Mouse (Mus musculus): Measurements from ENCODE around the gene Bgn. TPM values are rescaled to one million over a fixed set of nuclear protein-coding genes. Genes with fewer than 3 reads are reported as not detected.
A peak's percentile ranks its signal among the peaks of the same experiment; 100 is the strongest.
"Not testable (repeated sequence)": the region's sequence is repeated elsewhere in the genome, so short reads cannot be mapped to it uniquely, and the experiment has no call there.

Gene Bgn
- polyA plus RNA-seq, 1 experiment from 2014 or later, result 93.4 TPM

DNA sequence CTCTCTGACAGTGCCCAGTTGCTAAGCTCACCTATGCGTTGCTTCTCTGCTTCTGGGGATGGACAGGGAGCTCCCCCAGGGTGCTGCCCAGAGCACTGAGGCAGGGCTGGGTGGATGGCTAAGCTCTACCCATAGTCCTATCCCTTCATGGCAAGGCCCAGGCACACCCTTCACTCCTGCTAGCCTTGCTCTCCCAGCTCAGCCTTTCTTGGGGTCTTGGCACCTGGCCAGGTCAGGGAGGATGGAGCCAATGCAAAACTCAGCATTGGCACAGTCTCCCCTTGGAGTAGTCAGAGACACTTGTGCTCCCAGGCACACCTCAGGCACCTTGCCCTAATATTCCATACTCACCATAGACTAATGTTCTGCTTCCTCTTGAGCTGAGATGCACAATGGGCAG, 674 bp downstream of the Bgn start:
- Histone ChIP-seq H3K27ac (no peak overlapping the region), H3K27me3 (ENCODE audit: insufficient read depth, low read length) (no peaks in the 10 kb centered on the region), H3K4me3 (replicated peaks; ENCODE audit: low read depth, low read length) (peak overlapping the region; percentile 31), H3K4me1 (replicated peaks; ENCODE audit: insufficient read depth, low read length) (0 out of 2 replicates have a peak, but pooled peaks cover 2% of the 10 kb centered on the region), H3K4me2 (ENCODE audit: low read length) (peak overlapping the region; percentile 50), H3K36me3 (ENCODE audit: insufficient read depth, low read length) (no peaks in the 10 kb centered on the region), H3K9ac (ENCODE audit: low read depth, low read length) (0 out of 2 replicates have a peak overlapping the region, but pooled peaks have one; percentile 40), H3K9me3 (replicated peaks; ENCODE audit: low read length) (no peaks in the 10 kb centered on the region)
- TF ChIP-seq CTCF (IDR thresholded peaks at IDR 0.05; ENCODE audit: low read depth), result no peak
- no peak for ATAC-seq (replicated peaks; ENCODE audit: low FRiP score, low read depth)
- DNase-seq (ENCODE audit: low spot score), result no peak
- 39% methylated on average over 1 of the region's 1 CpGs for WGBS

DNA sequence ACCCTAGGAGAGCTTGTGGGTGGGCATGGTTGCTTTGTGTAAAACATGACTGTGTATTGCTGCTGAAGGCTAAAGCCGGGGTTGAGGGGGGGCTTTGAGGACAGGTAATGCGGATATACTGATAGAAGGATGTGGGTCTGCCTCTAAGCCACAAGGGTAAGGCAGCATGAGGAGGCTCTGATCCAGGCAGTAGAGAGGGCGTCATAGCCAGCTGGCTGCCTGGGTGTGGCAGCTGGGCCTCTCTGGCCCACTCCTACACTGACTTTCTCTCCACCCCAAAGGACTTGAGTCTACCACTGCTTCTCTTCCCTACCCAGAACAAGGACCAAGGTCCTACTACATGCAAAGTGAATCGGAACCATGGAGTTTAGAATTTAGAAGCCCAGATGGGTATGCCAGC, 1.5 kb downstream of the Bgn start:
- DNase-seq (ENCODE audit: low spot score) (no peak), ATAC-seq (replicated peaks; ENCODE audit: low FRiP score, low read depth) (no peak)
- Histone ChIP-seq H3K27me3 (ENCODE audit: insufficient read depth, low read length) (no peaks in the 10 kb centered on the region), H3K4me3 (replicated peaks; ENCODE audit: low read depth, low read length) (peak overlapping the region; percentile 31; the same call in 1 of the 2 replicates), H3K4me1 (replicated peaks; ENCODE audit: insufficient read depth, low read length) (0 out of 2 replicates have a peak, but pooled peaks cover 2% of the 10 kb centered on the region), H3K9me3 (replicated peaks; ENCODE audit: low read length) (no peaks in the 10 kb centered on the region), H3K4me2 (ENCODE audit: low read length) (peak overlapping the region; percentile 50), H3K27ac (no peak overlapping the region), H3K36me3 (ENCODE audit: insufficient read depth, low read length) (no peaks in the 10 kb centered on the region), H3K9ac (ENCODE audit: low read depth, low read length) (no peak overlapping the region)
- 88% methylated on average over 4 of the region's 4 CpGs for WGBS
- TF ChIP-seq CTCF (IDR thresholded peaks at IDR 0.05; ENCODE audit: low read depth), result no peak

DNA sequence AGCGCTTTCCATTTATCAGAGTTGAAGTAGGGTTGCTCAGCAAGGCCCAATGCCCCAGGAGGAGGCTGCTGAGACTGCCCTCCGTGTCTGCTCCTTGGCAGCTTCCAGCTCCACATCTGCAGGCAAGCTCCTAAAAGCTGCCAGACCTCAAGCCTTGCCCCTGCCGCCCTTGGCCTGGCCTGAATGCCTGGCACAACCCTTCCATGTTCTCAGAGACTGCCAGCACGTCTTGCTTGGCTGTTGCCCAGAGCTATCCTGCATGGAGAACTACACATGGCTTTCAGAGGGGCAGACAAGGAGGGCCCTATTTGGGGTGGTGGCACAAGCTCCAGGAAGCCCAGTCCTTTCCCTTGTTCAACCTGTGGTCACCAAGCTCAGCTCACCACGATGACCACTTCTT, 3.5 kb downstream of the Bgn start:
- no peak for TF ChIP-seq CTCF (IDR thresholded peaks at IDR 0.05; ENCODE audit: low read depth)
- Histone ChIP-seq H3K27me3 (ENCODE audit: insufficient read depth, low read length) (no peaks in the 10 kb centered on the region), H3K4me3 (replicated peaks; ENCODE audit: low read depth, low read length) (no peak overlapping the region), H3K9me3 (replicated peaks; ENCODE audit: low read length) (no peaks in the 10 kb centered on the region), H3K9ac (ENCODE audit: low read depth, low read length) (no peak overlapping the region), H3K4me2 (ENCODE audit: low read length) (no peak overlapping the region), H3K4me1 (replicated peaks; ENCODE audit: insufficient read depth, low read length) (0 out of 2 replicates have a peak, but pooled peaks cover 2% of the 10 kb centered on the region), H3K27ac (no peak overlapping the region), H3K36me3 (ENCODE audit: insufficient read depth, low read length) (no peaks in the 10 kb centered on the region)
- 70% methylated on average over 5 of the region's 5 CpGs for WGBS
- no peak for ATAC-seq (replicated peaks; ENCODE audit: low FRiP score, low read depth)
- no peak for DNase-seq (ENCODE audit: low spot score)

DNA sequence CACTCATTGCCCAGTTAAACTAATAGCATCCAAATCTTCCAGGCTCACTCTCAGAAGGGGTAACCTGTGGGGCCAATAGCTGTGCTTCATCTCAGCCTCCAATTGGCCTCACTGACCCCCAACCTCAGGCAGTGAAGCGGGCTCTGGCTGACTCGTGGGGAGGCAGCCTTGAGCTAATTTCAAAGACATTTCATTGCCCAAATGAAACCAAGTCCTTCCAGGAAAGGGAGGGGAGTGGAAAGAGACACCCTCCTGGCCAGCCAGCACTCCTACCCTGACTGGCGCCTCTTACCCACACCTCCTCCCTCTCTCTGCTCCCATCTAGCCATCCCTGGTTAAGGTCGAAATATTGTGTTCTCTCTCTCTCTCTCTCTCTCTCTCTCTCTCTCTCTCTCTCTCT, 6.8 kb downstream of the Bgn start:
- ATAC-seq (replicated peaks; ENCODE audit: low FRiP score, low read depth) (no peak), DNase-seq (ENCODE audit: low spot score) (no peak)
- 56% methylated on average over 4 of the region's 4 CpGs for WGBS
- no peaks in the 10 kb centered on the region for H3K9me3 ChIP-seq (replicated peaks; ENCODE audit: low read length)
- H3K9ac ChIP-seq (ENCODE audit: low read depth, low read length), result no peak overlapping the region
- 0 out of 2 replicates have a peak, but pooled peaks cover 2% of the 10 kb centered on the region for H3K4me1 ChIP-seq (replicated peaks; ENCODE audit: insufficient read depth, low read length)
- no peak overlapping the region for H3K4me3 ChIP-seq (replicated peaks; ENCODE audit: low read depth, low read length)
- no peak overlapping the region for H3K4me2 ChIP-seq (ENCODE audit: low read length)
- no peak overlapping the region for H3K27ac ChIP-seq
- H3K27me3 ChIP-seq (ENCODE audit: insufficient read depth, low read length), result no peaks in the 10 kb centered on the region
- no peaks in the 10 kb centered on the region for H3K36me3 ChIP-seq (ENCODE audit: insufficient read depth, low read length)
- no peak for TF ChIP-seq CTCF (IDR thresholded peaks at IDR 0.05; ENCODE audit: low read depth)

DNA sequence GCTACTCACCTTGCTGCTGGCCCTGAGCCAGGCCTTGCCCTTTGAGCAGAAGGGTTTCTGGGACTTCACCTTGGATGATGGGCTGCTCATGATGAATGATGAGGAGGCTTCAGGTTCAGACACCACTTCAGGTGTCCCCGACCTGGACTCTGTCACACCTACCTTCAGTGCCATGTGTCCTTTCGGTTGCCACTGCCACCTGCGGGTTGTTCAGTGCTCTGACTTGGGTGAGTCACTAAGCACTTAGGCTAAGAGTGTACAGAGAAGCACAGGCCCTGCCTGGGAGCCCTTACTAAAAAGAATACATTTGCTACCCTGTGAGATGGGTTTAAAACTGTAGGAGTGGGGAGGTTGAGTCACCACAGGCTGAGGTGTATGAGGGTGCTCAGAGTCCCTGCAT, 7.4 kb downstream of the Bgn start:
- Histone ChIP-seq H3K4me2 (ENCODE audit: low read length) (no peak overlapping the region), H3K9ac (ENCODE audit: low read depth, low read length) (no peak overlapping the region), H3K36me3 (ENCODE audit: insufficient read depth, low read length) (no peaks in the 10 kb centered on the region), H3K4me3 (replicated peaks; ENCODE audit: low read depth, low read length) (no peak overlapping the region), H3K27me3 (ENCODE audit: insufficient read depth, low read length) (no peaks in the 10 kb centered on the region), H3K9me3 (replicated peaks; ENCODE audit: low read length) (no peaks in the 10 kb centered on the region), H3K4me1 (replicated peaks; ENCODE audit: insufficient read depth, low read length) (no peaks in the 10 kb centered on the region), H3K27ac (no peak overlapping the region)
- no peak for DNase-seq (ENCODE audit: low spot score)
- TF ChIP-seq CTCF (IDR thresholded peaks at IDR 0.05; ENCODE audit: low read depth), result peak; percentile 5; the same call in 1 of the 2 replicates
- no peak for ATAC-seq (replicated peaks; ENCODE audit: low FRiP score, low read depth)
- 92% methylated on average over 3 of the region's 3 CpGs for WGBS

DNA sequence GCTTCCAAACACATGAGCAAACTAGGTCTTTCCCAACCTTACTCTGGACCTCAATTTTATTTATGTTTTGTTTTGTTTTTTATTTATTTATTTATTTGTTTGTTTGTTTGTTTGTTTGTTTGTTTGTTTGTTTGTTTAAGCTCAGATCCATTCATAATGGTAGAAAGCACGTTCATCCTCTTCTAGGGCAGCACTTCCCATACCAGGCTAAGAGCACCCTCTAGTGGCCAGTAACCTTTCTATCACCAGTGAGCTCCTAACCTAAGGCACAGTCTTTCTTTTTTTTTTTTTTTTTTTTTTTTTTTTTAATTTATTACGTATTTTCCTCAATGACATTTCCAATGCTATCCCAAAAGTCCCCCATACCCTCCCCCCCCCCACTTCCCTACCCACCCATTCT, 10.2 kb downstream of the Bgn start:
- H3K27ac ChIP-seq; H3K9ac ChIP-seq (ENCODE audit: low read depth, low read length); ATAC-seq (replicated peaks; ENCODE audit: low FRiP score, low read depth); H3K36me3 ChIP-seq (ENCODE audit: insufficient read depth, low read length); H3K4me1 ChIP-seq (replicated peaks; ENCODE audit: insufficient read depth, low read length); H3K4me3 ChIP-seq (replicated peaks; ENCODE audit: low read depth, low read length); H3K4me2 ChIP-seq (ENCODE audit: low read length); H3K27me3 ChIP-seq (ENCODE audit: insufficient read depth, low read length); H3K9me3 ChIP-seq (replicated peaks; ENCODE audit: low read length): not testable (repeated sequence)
- peak; percentile 87 for DNase-seq (ENCODE audit: low spot score)
- TF ChIP-seq CTCF (IDR thresholded peaks at IDR 0.05; ENCODE audit: low read depth), result peak; percentile 75
- 14% methylated on average over 1 of the region's 2 CpGs for WGBS

DNA sequence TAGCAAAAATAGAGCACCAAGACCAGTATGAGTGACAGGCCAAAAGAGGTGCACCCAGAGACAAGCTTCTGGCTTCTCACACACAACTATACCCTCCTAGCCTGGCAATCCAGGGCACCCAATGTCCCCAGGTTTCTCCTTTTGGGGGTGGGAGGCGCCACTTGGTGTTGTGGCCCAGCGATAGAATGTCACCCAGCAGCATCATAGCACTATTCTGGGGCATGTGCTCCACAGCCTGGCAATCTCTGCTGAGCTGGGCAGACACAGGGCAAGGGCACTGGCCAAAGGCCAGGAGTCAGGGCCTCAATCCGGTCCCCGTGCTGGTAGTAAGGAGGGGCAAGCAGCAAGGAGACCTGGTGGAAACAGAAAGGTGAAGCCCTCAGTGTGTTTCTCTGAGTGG, 13.3 kb downstream of the Bgn start:
- H3K4me2 ChIP-seq (ENCODE audit: low read length), result no peak overlapping the region
- no peak for ATAC-seq (replicated peaks; ENCODE audit: low FRiP score, low read depth)
- H3K9me3 ChIP-seq (replicated peaks; ENCODE audit: low read length), result no peaks in the 10 kb centered on the region
- no peak overlapping the region for H3K9ac ChIP-seq (ENCODE audit: low read depth, low read length)
- H3K4me1 ChIP-seq (replicated peaks; ENCODE audit: insufficient read depth, low read length), result no peaks in the 10 kb centered on the region
- no peak for TF ChIP-seq CTCF (IDR thresholded peaks at IDR 0.05; ENCODE audit: low read depth)
- H3K27me3 ChIP-seq (ENCODE audit: insufficient read depth, low read length), result no peaks in the 10 kb centered on the region
- no peak overlapping the region for H3K27ac ChIP-seq
- 78% methylated on average over 4 of the region's 4 CpGs for WGBS
- no peaks in the 10 kb centered on the region for H3K36me3 ChIP-seq (ENCODE audit: insufficient read depth, low read length)
- H3K4me3 ChIP-seq (replicated peaks; ENCODE audit: low read depth, low read length), result no peak overlapping the region
- DNase-seq (ENCODE audit: low spot score), result no peak
